Mouse (Mus musculus) bone marrow macrophage, adult 2 months (primary cell): ENCODE results near the gene Mycl.

ENCODE experiments used
- CTCF ChIP-seq: IDR thresholded peaks from 2 replicates; pipeline ENCODE4 v1.5.1; 2012; ENCODE audit warnings: low read depth, mild to moderate bottlenecking, low read length, moderate library complexity
- POLR2A ChIP-seq: IDR thresholded peaks from 2 replicates; pipeline ENCODE4 v1.6.1; 2012; ENCODE audit warnings: mild to moderate bottlenecking, low read depth, low read length, borderline replicate concordance

GRCm38 (mm10) chr4:122978850-122979249, 16.6 kb upstream of the Mycl start:
- TF ChIP-seq POLR2A (no peak), CTCF (no peak)
